ENCODE assay signal across 8 mouse cellular contexts in the genomic region with DNA sequence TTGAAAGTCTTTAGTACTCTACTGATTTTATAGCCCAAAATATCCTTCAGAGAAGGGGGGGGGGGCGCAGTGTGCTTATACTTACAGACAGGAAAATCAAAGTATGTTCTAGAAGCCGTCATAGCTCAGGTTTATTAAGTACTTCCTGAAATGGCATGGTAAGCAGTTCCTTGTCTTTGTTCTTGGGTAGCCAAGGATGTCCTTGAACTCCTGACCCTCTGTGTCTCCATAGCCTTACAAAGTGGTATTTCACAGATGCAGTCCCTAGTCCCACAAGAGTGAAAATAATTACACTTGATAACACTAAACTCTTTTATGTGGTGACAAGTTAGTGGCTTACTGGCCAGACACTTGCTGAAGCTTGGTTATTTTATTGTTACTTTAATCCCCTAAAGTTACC. TPM values are rescaled to one million over a fixed set of nuclear protein-coding genes. Genes with fewer than 3 reads are reported as not detected.
DNase-seq lines count a peak whose midpoint lies in the region; ATAC-seq lines count a peak whose summit lies in the region.

No protein-coding gene starts in this region.

- no peak for DNase-seq in heart, adult 9 months (ENCODE audit: low spot score in 2 of 2)
- peak; percentile 33 for DNase-seq in NIH3T3 (ENCODE audit: low read depth)
- no peak for DNase-seq in adrenal gland, adult (ENCODE audit: inconsistent age in 2 of 2, low spot score in 1 of 2)
- no peak for DNase-seq in T-cell, adult 2 months (ENCODE audit: low spot score)
- DNase-seq in frontal cortex, postnatal 10 days (ENCODE audit: low spot score in 2 of 2), result no peak

- ATAC-seq in heart, embryonic 15.5 days (replicated peaks; ENCODE audit: insufficient number of reproducible peaks, insufficient read depth, low FRiP score, low read depth), result no peak
- no peak for ATAC-seq in hindbrain, embryonic 15.5 days (ENCODE audit: low FRiP score, low read depth)
- no peak for ATAC-seq in midbrain, embryonic 12.5 days (ENCODE audit: low FRiP score, low read depth)

- WGBS in heart, embryonic 15.5 days, result 29% methylated on average over 2 of the region's 2 CpGs
- 24% methylated on average over 2 of the region's 2 CpGs for WGBS in hindbrain, embryonic 15.5 days
- WGBS in midbrain, embryonic 12.5 days, result 18% methylated on average over 2 of the region's 2 CpGs

- no peaks in the 10 kb centered on the region for H3K27me3 ChIP-seq in heart, embryonic 15.5 days
- H3K27me3 ChIP-seq in hindbrain, embryonic 15.5 days, result no peaks in the 10 kb centered on the region
- no peaks in the 10 kb centered on the region for H3K27me3 ChIP-seq in midbrain, embryonic 12.5 days

- H3K4me1 ChIP-seq in heart, embryonic 15.5 days (replicated peaks), result peaks cover 23% of the 10 kb centered on the region
- H3K4me1 ChIP-seq in hindbrain, embryonic 15.5 days (replicated peaks), result peaks cover 56% of the 10 kb centered on the region
- peaks cover 57% of the 10 kb centered on the region for H3K4me1 ChIP-seq in midbrain, embryonic 12.5 days

- H3K9ac ChIP-seq in heart, embryonic 15.5 days, result peak overlapping the region; percentile 95; the same call in 1 of the 2 replicates
- peak overlapping the region; percentile 68 for H3K9ac ChIP-seq in hindbrain, embryonic 15.5 days
- H3K9ac ChIP-seq in midbrain, embryonic 12.5 days (replicated peaks), result peak overlapping the region; percentile 71; the same call in 1 of the 2 replicates

- H3K9me3 ChIP-seq in heart, embryonic 15.5 days (replicated peaks), result no peaks in the 10 kb centered on the region
- no peaks in the 10 kb centered on the region for H3K9me3 ChIP-seq in hindbrain, embryonic 15.5 days
- no peaks in the 10 kb centered on the region for H3K9me3 ChIP-seq in midbrain, embryonic 12.5 days

- peak overlapping the region; percentile 89 for H3K4me3 ChIP-seq in heart, embryonic 15.5 days
- H3K4me3 ChIP-seq in hindbrain, embryonic 15.5 days, result peak overlapping the region; percentile 86
- H3K4me3 ChIP-seq in midbrain, embryonic 12.5 days, result peak overlapping the region; percentile 81

- peak overlapping the region; percentile 78 for H3K4me2 ChIP-seq in heart, embryonic 15.5 days
- H3K4me2 ChIP-seq in hindbrain, embryonic 15.5 days, result peak overlapping the region; percentile 59
- H3K4me2 ChIP-seq in midbrain, embryonic 12.5 days (replicated peaks), result peak overlapping the region; percentile 73

- no peaks in the 10 kb centered on the region for H3K36me3 ChIP-seq in heart, embryonic 15.5 days
- no peaks in the 10 kb centered on the region for H3K36me3 ChIP-seq in hindbrain, embryonic 15.5 days
- no peaks in the 10 kb centered on the region for H3K36me3 ChIP-seq in midbrain, embryonic 12.5 days

- peak overlapping the region; percentile 100 for H3K27ac ChIP-seq in heart, embryonic 15.5 days
- H3K27ac ChIP-seq in hindbrain, embryonic 15.5 days (replicated peaks), result peak overlapping the region; percentile 99
- H3K27ac ChIP-seq in midbrain, embryonic 12.5 days (replicated peaks), result peak overlapping the region; percentile 100

RNA-seq across cellular contexts. Expression of gene Pbld2, which starts 0.9 kb away (rescaled TPM):
- 0.42 and 0.87 TPM in 2 replicates for polyA plus RNA-seq in heart, embryonic 15.5 days (2015; fragmentation: Nextera tagmentation; extraction: Ambion mirVana)
- polyA plus RNA-seq in hindbrain, embryonic 15.5 days (2015; fragmentation: Nextera tagmentation; extraction: Ambion mirVana), result 0.35 and 0.93 TPM in 2 replicates
- polyA plus RNA-seq in midbrain, embryonic 12.5 days (2016; fragmentation: Nextera tagmentation; extraction: Ambion mirVana), result 1.0 and 1.2 TPM in 2 replicates

RNA-seq across cellular contexts. Expression of gene Hnrnph3, which starts 1.0 kb away (rescaled TPM):
- polyA plus RNA-seq in heart, embryonic 15.5 days (2015; fragmentation: Nextera tagmentation; extraction: Ambion mirVana), result 58.1 and 64.8 TPM in 2 replicates
- polyA plus RNA-seq in hindbrain, embryonic 15.5 days (2015; fragmentation: Nextera tagmentation; extraction: Ambion mirVana), result 134 and 141 TPM in 2 replicates
- polyA plus RNA-seq in midbrain, embryonic 12.5 days (2016; fragmentation: Nextera tagmentation; extraction: Ambion mirVana), result 265 and 271 TPM in 2 replicates

RNA-seq across cellular contexts. Expression of gene Pbld1, which starts 34.9 kb away (rescaled TPM):
- 0.64 and 0.67 TPM in 2 replicates for polyA plus RNA-seq in heart, embryonic 15.5 days (2015; fragmentation: Nextera tagmentation; extraction: Ambion mirVana)
- 0.91 and 1.2 TPM in 2 replicates for polyA plus RNA-seq in hindbrain, embryonic 15.5 days (2015; fragmentation: Nextera tagmentation; extraction: Ambion mirVana)
- polyA plus RNA-seq in midbrain, embryonic 12.5 days (2016; fragmentation: Nextera tagmentation; extraction: Ambion mirVana), result 1.2 TPM in 2 replicates

RNA-seq across cellular contexts. Expression of gene Rufy2, which starts 45.0 kb away (rescaled TPM):
- 15.0 and 17.4 TPM in 2 replicates for polyA plus RNA-seq in heart, embryonic 15.5 days (2015; fragmentation: Nextera tagmentation; extraction: Ambion mirVana)
- polyA plus RNA-seq in hindbrain, embryonic 15.5 days (2015; fragmentation: Nextera tagmentation; extraction: Ambion mirVana), result 58.5 and 61.9 TPM in 2 replicates
- 37.6 and 38.3 TPM in 2 replicates for polyA plus RNA-seq in midbrain, embryonic 12.5 days (2016; fragmentation: Nextera tagmentation; extraction: Ambion mirVana)
